Mouse (Mus musculus): ENCODE measurements around the gene Gmpr2. TPM values are rescaled to one million over a fixed set of nuclear protein-coding genes. Genes with fewer than 3 reads are reported as not detected.

Gene Gmpr2
- 16.2 TPM for polyA plus RNA-seq (2014; fragmentation: Illumina TruSeq; extraction: RNeasy Lipid Tissue Mini Kit (QIAGEN cat#74804); ENCODE audit: low read depth, low replicate concordance)

GRCm38 (mm10) chr14:55671833-55672740 is at the start of gene Gmpr2, which contains the start of gene Nedd8:
Gene Gmpr2 (plus strand): TSS chr14:55671941.
Gene Nedd8 (minus strand): TSS chr14:55672124.

GRCm38 (mm10) chr14:55635523-55636007 is 36.2 kb upstream of the Gmpr2 start, which contains the start of gene Ipo4:
Gene Ipo4 (minus strand): TSS chr14:55635957.

GRCm38 (mm10) chr14:55637795-55638194 is 33.9 kb upstream of the Gmpr2 start, which contains the start of gene Gm49378:
Gene Gm49378 (minus strand): TSS chr14:55637895.

GRCm38 (mm10) chr14:55643060-55643907 is 28.5 kb upstream of the Gmpr2 start, which contains the start of gene Tm9sf1:
Gene Tm9sf1 (minus strand): TSS chr14:55643806.

GRCm38 (mm10) chr14:55649884-55650283 is 21.9 kb upstream of the Gmpr2 start, which contains the start of gene Tssk4:
Gene Tssk4 (plus strand): TSS chr14:55650184.

GRCm38 (mm10) chr14:55659960-55660573 is 11.7 kb upstream of the Gmpr2 start, which contains the start of gene Mdp1:
Gene Mdp1 (minus strand): TSS chr14:55660508.

GRCm38 (mm10) chr14:55681160-55682117 is 9.7 kb downstream of the Gmpr2 start, which contains the start of gene Tinf2:
Gene Tinf2 (minus strand): TSS chr14:55681820.

GRCm38 (mm10) chr14:55713729-55714122 is 42.0 kb downstream of the Gmpr2 start, which contains the start of gene Tgm1:
Gene Tgm1 (minus strand): TSS chr14:55713926.

GRCm38 (mm10) chr14:55721700-55722437 is 50.1 kb downstream of the Gmpr2 start, which contains the start of gene Rabggta:
Gene Rabggta (minus strand): TSS chr14:55722263.

Other genes with a start within 250 kb of the Gmpr2 start
- gene Dhrs4, start 193.2 kb upstream of the Gmpr2 start, polyA plus RNA-seq (2014; fragmentation: Illumina TruSeq; extraction: RNeasy Lipid Tissue Mini Kit (QIAGEN cat#74804); ENCODE audit: low read depth, low replicate concordance) = 123 TPM
- gene Carmil3, start 181.3 kb upstream of the Gmpr2 start, polyA plus RNA-seq (2014; fragmentation: Illumina TruSeq; extraction: RNeasy Lipid Tissue Mini Kit (QIAGEN cat#74804); ENCODE audit: low read depth, low replicate concordance) = 3.0 TPM
- not detected for gene Cpne6, start 161.5 kb upstream of the Gmpr2 start, polyA plus RNA-seq (2014; fragmentation: Illumina TruSeq; extraction: RNeasy Lipid Tissue Mini Kit (QIAGEN cat#74804); ENCODE audit: low read depth, low replicate concordance)
- gene Nrl, start 147.0 kb upstream of the Gmpr2 start, polyA plus RNA-seq (2014; fragmentation: Illumina TruSeq; extraction: RNeasy Lipid Tissue Mini Kit (QIAGEN cat#74804); ENCODE audit: low read depth, low replicate concordance) = not detected
- 8.5 TPM for gene Pck2, start 131.7 kb upstream of the Gmpr2 start, polyA plus RNA-seq (2014; fragmentation: Illumina TruSeq; extraction: RNeasy Lipid Tissue Mini Kit (QIAGEN cat#74804); ENCODE audit: low read depth, low replicate concordance)
- gene Dcaf11, start 111.9 kb upstream of the Gmpr2 start, polyA plus RNA-seq (2014; fragmentation: Illumina TruSeq; extraction: RNeasy Lipid Tissue Mini Kit (QIAGEN cat#74804); ENCODE audit: low read depth, low replicate concordance) = 175 TPM
- not detected for gene A730061H03Rik, start 111.5 kb upstream of the Gmpr2 start, polyA plus RNA-seq (2014; fragmentation: Illumina TruSeq; extraction: RNeasy Lipid Tissue Mini Kit (QIAGEN cat#74804); ENCODE audit: low read depth, low replicate concordance)
- gene Fitm1, start 96.3 kb upstream of the Gmpr2 start, polyA plus RNA-seq (2014; fragmentation: Illumina TruSeq; extraction: RNeasy Lipid Tissue Mini Kit (QIAGEN cat#74804); ENCODE audit: low read depth, low replicate concordance) = 182 TPM
- gene Psme1, start 93.8 kb upstream of the Gmpr2 start, polyA plus RNA-seq (2014; fragmentation: Illumina TruSeq; extraction: RNeasy Lipid Tissue Mini Kit (QIAGEN cat#74804); ENCODE audit: low read depth, low replicate concordance) = 165 TPM
- gene Emc9, start 86.6 kb upstream of the Gmpr2 start, polyA plus RNA-seq (2014; fragmentation: Illumina TruSeq; extraction: RNeasy Lipid Tissue Mini Kit (QIAGEN cat#74804); ENCODE audit: low read depth, low replicate concordance) = 51.3 TPM
- gene Psme2, start 80.8 kb upstream of the Gmpr2 start, polyA plus RNA-seq (2014; fragmentation: Illumina TruSeq; extraction: RNeasy Lipid Tissue Mini Kit (QIAGEN cat#74804); ENCODE audit: low read depth, low replicate concordance) = 100 TPM
- gene Rnf31, start 80.2 kb upstream of the Gmpr2 start, polyA plus RNA-seq (2014; fragmentation: Illumina TruSeq; extraction: RNeasy Lipid Tissue Mini Kit (QIAGEN cat#74804); ENCODE audit: low read depth, low replicate concordance) = 19.4 TPM
- 17.2 TPM for gene Irf9, start 68.4 kb upstream of the Gmpr2 start, polyA plus RNA-seq (2014; fragmentation: Illumina TruSeq; extraction: RNeasy Lipid Tissue Mini Kit (QIAGEN cat#74804); ENCODE audit: low read depth, low replicate concordance)
- 0.26 TPM for gene Rec8, start 53.9 kb upstream of the Gmpr2 start, polyA plus RNA-seq (2014; fragmentation: Illumina TruSeq; extraction: RNeasy Lipid Tissue Mini Kit (QIAGEN cat#74804); ENCODE audit: low read depth, low replicate concordance)
- 40.5 TPM for gene Ipo4, start 36.0 kb upstream of the Gmpr2 start, polyA plus RNA-seq (2014; fragmentation: Illumina TruSeq; extraction: RNeasy Lipid Tissue Mini Kit (QIAGEN cat#74804); ENCODE audit: low read depth, low replicate concordance)
- gene Gm49378, start 34.0 kb upstream of the Gmpr2 start, polyA plus RNA-seq (2014; fragmentation: Illumina TruSeq; extraction: RNeasy Lipid Tissue Mini Kit (QIAGEN cat#74804); ENCODE audit: low read depth, low replicate concordance) = 2.1 TPM
- gene Tm9sf1, start 28.1 kb upstream of the Gmpr2 start, polyA plus RNA-seq (2014; fragmentation: Illumina TruSeq; extraction: RNeasy Lipid Tissue Mini Kit (QIAGEN cat#74804); ENCODE audit: low read depth, low replicate concordance) = 38.9 TPM
- gene Tssk4, start 21.8 kb upstream of the Gmpr2 start, polyA plus RNA-seq (2014; fragmentation: Illumina TruSeq; extraction: RNeasy Lipid Tissue Mini Kit (QIAGEN cat#74804); ENCODE audit: low read depth, low replicate concordance) = 0.45 TPM
- gene Mdp1, start 11.4 kb upstream of the Gmpr2 start, polyA plus RNA-seq (2014; fragmentation: Illumina TruSeq; extraction: RNeasy Lipid Tissue Mini Kit (QIAGEN cat#74804); ENCODE audit: low read depth, low replicate concordance) = 61.1 TPM
- 153 TPM for gene Nedd8, start 183 bp downstream of the Gmpr2 start, polyA plus RNA-seq (2014; fragmentation: Illumina TruSeq; extraction: RNeasy Lipid Tissue Mini Kit (QIAGEN cat#74804); ENCODE audit: low read depth, low replicate concordance)
- gene Tinf2, start 9.9 kb downstream of the Gmpr2 start, polyA plus RNA-seq (2014; fragmentation: Illumina TruSeq; extraction: RNeasy Lipid Tissue Mini Kit (QIAGEN cat#74804); ENCODE audit: low read depth, low replicate concordance) = 12.6 TPM
- gene Tgm1, start 42.0 kb downstream of the Gmpr2 start, polyA plus RNA-seq (2014; fragmentation: Illumina TruSeq; extraction: RNeasy Lipid Tissue Mini Kit (QIAGEN cat#74804); ENCODE audit: low read depth, low replicate concordance) = 0.21 TPM
- 15.7 TPM for gene Rabggta, start 50.3 kb downstream of the Gmpr2 start, polyA plus RNA-seq (2014; fragmentation: Illumina TruSeq; extraction: RNeasy Lipid Tissue Mini Kit (QIAGEN cat#74804); ENCODE audit: low read depth, low replicate concordance)
- gene Dhrs1, start 73.7 kb downstream of the Gmpr2 start, polyA plus RNA-seq (2014; fragmentation: Illumina TruSeq; extraction: RNeasy Lipid Tissue Mini Kit (QIAGEN cat#74804); ENCODE audit: low read depth, low replicate concordance) = 55.4 TPM
- 10.6 TPM for gene Nop9, start 73.8 kb downstream of the Gmpr2 start, polyA plus RNA-seq (2014; fragmentation: Illumina TruSeq; extraction: RNeasy Lipid Tissue Mini Kit (QIAGEN cat#74804); ENCODE audit: low read depth, low replicate concordance)
- gene Cideb, start 86.5 kb downstream of the Gmpr2 start, polyA plus RNA-seq (2014; fragmentation: Illumina TruSeq; extraction: RNeasy Lipid Tissue Mini Kit (QIAGEN cat#74804); ENCODE audit: low read depth, low replicate concordance) = 6.6 TPM
- not detected for gene Ltb4r2, start 89.5 kb downstream of the Gmpr2 start, polyA plus RNA-seq (2014; fragmentation: Illumina TruSeq; extraction: RNeasy Lipid Tissue Mini Kit (QIAGEN cat#74804); ENCODE audit: low read depth, low replicate concordance)
- 0.45 TPM for gene Ltb4r1, start 94.0 kb downstream of the Gmpr2 start, polyA plus RNA-seq (2014; fragmentation: Illumina TruSeq; extraction: RNeasy Lipid Tissue Mini Kit (QIAGEN cat#74804); ENCODE audit: low read depth, low replicate concordance)
- 21.5 TPM for gene Adcy4, start 112.2 kb downstream of the Gmpr2 start, polyA plus RNA-seq (2014; fragmentation: Illumina TruSeq; extraction: RNeasy Lipid Tissue Mini Kit (QIAGEN cat#74804); ENCODE audit: low read depth, low replicate concordance)
- 3.1 TPM for gene Ripk3, start 116.9 kb downstream of the Gmpr2 start, polyA plus RNA-seq (2014; fragmentation: Illumina TruSeq; extraction: RNeasy Lipid Tissue Mini Kit (QIAGEN cat#74804); ENCODE audit: low read depth, low replicate concordance)
- gene Nfatc4, start 151.2 kb downstream of the Gmpr2 start, polyA plus RNA-seq (2014; fragmentation: Illumina TruSeq; extraction: RNeasy Lipid Tissue Mini Kit (QIAGEN cat#74804); ENCODE audit: low read depth, low replicate concordance) = 5.2 TPM
- 3.8 TPM for gene Nynrin, start 182.1 kb downstream of the Gmpr2 start, polyA plus RNA-seq (2014; fragmentation: Illumina TruSeq; extraction: RNeasy Lipid Tissue Mini Kit (QIAGEN cat#74804); ENCODE audit: low read depth, low replicate concordance)
- gene Cbln3, start 212.5 kb downstream of the Gmpr2 start, polyA plus RNA-seq (2014; fragmentation: Illumina TruSeq; extraction: RNeasy Lipid Tissue Mini Kit (QIAGEN cat#74804); ENCODE audit: low read depth, low replicate concordance) = not detected
- gene Khnyn, start 213.0 kb downstream of the Gmpr2 start, polyA plus RNA-seq (2014; fragmentation: Illumina TruSeq; extraction: RNeasy Lipid Tissue Mini Kit (QIAGEN cat#74804); ENCODE audit: low read depth, low replicate concordance) = 13.0 TPM
- gene Sdr39u1, start 228.4 kb downstream of the Gmpr2 start, polyA plus RNA-seq (2014; fragmentation: Illumina TruSeq; extraction: RNeasy Lipid Tissue Mini Kit (QIAGEN cat#74804); ENCODE audit: low read depth, low replicate concordance) = 150 TPM